Mouse (Mus musculus) olfactory bulb, adult 2 months (tissue): ENCODE measurements at regions not wholly inside any gene's neighbourhood (a gene's known extent, or its start where the extent isn't known, plus 50 kb on each side); places are given as distances from the start of the nearest gene placed in this dataset.

ENCODE experiments used
- CTCF ChIP-seq: fragments of 200-500 bp; IDR thresholded peaks from 2 replicates; pipeline ENCODE4 v1.5.1; 2012; ENCODE audit warnings: low read depth, mild to moderate bottlenecking, low read length, moderate library complexity; ENCODE audit not compliant: insufficient read depth
- POLR2A ChIP-seq: fragments of 200-500 bp; IDR thresholded peaks from 2 replicates; pipeline ENCODE4 v1.6.1; 2012; ENCODE audit warnings: mild to moderate bottlenecking, low read depth, low read length, moderate library complexity; ENCODE audit not compliant: insufficient read depth

GRCm38 (mm10) chr5:18114905-18115689 is 152.7 kb downstream of the Gnat3 start:
- TF ChIP-seq CTCF (no peak), POLR2A (no peak)
